Mouse (Mus musculus) olfactory bulb, adult 2 months (tissue): Measurements from ENCODE around the gene Plekhh2.

Experiments
- CTCF ChIP-seq: fragments of 200-500 bp; IDR thresholded peaks from 2 replicates; pipeline ENCODE4 v1.5.1; 2012; ENCODE audit warnings: low read depth, mild to moderate bottlenecking, low read length, moderate library complexity; ENCODE audit not compliant: insufficient read depth
- POLR2A ChIP-seq: fragments of 200-500 bp; IDR thresholded peaks from 2 replicates; pipeline ENCODE4 v1.6.1; 2012; ENCODE audit warnings: mild to moderate bottlenecking, low read depth, low read length, moderate library complexity; ENCODE audit not compliant: insufficient read depth

DNA sequence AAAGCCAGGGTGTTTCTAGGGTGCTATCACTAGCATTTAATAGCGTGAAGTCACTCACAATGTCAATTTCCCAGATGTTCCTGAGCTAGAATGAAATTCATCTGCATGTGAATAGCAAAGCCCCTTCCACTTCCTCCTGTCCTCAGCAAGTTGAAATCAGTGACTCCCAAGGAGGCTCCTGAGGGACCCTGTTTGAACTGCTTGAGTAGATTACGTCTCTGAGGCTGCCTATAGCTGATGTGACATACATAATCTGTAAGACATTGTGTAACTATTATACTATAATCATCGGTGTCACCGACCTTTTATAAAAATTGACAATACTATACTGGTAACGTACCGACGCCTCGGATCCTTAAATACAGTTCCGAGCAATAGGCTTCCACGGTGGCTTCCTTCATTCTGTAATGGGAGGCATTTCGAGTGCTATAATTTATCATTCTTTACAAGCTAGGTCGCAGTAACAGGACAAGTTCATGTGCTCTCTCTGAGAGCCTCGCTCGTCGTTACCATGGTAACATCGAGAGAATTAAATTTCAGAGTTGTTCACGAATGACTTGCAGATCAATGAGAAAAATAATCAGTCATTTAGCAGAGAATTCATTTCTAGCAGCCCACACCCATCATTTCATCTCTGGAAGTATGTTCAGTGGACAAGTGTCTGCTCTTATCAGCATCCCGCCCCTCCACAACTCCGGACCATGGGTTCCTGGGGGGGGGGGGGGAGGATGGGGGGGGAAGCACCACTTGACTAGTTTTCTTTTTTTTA lies 145.1 kb downstream of the Plekhh2 start:
- no peak for TF ChIP-seq POLR2A
- TF ChIP-seq CTCF: no peak
